Mouse (Mus musculus) thymus, postnatal 36 days (tissue): Measurements from ENCODE around the gene Gm732.

Experiments used
- DNase-seq, 2 experiments: peaks; one replicate each; pipeline ENCODE4 v3.0.0; 2022; ENCODE audit warnings: mixed read lengths in 2 of 2

The Gm732 gene

GRCm38 (mm10) chrX:107948365-107948764 lies at the start of gene Gm732:
Gm732 (minus strand) TSS chrX:107948465.
- no peak for DNase-seq
